In the genomic region with DNA sequence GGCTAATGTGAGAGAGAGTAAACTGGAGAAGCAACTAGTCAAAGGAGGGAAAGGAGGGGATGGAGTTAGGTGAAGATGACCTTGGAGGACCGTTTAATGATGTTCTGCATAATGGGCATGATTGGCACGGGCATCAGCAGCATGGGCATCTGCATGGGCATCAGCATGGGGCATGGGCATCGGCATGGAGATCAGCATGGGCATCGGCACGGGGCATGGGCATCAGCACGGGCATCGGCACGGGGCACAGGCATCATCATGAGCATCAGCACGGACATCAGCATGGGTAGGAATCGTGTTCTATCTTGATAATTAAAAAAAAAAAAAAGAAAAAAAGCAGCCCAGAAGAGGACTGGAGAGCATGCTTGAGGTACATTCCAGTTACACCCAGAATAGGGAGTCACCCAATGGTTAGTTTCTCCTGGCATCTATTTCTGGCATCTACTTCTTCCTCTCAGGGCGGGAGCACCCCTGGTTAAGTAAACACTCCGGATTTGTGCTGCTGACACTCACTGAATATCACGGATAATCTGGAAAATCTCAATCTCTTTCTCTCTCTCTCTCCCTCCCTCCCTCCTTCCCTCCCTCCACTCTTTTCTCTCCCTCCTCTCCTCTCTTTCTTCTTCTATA, we compare ENCODE assay signal across 30 mouse cellular contexts. TPM values are rescaled to one million over a fixed set of nuclear protein-coding genes. Genes with fewer than 3 reads are reported as not detected.
DNase-seq lines count a peak whose midpoint lies in the region; ATAC-seq and TF ChIP-seq lines count a peak whose summit lies in the region.
"Had no signal": no experiment of that assay in that cellular context is flagged by ENCODE, and none has a peak within 500 bp of the region (broad histone marks: within the 10 kb centered on the region; RNA-seq: fewer than 3 reads in every experiment).

No protein-coding gene starts in this region.

- peak; percentile 26 for DNase-seq in cerebellum, adult 9-11 months
- no peak for DNase-seq in lung, adult 2 months
- DNase-seq in lung, postnatal 14 days: no peak
- DNase-seq in lung, postnatal 10 days: peak; percentile 59
- no peak for DNase-seq in stomach, postnatal 0 days (ENCODE audit: low spot score)
- DNase-seq in urinary bladder, adult 18-20 months (ENCODE audit: low spot score in 2 of 2): no peak
- DNase-seq: adrenal gland, postnatal 10 days; adrenal gland, postnatal 36 days; B cell, adult 2 months; cerebellum, adult 11 months; cerebellum, adult 2 months; cerebellum, postnatal 36 days; embryo, embryonic 11 days; forebrain, postnatal 0 days; gastrocnemius, postnatal 25 days; heart, adult 2 months; heart, postnatal 14 days had no signal

- H3K4me1 ChIP-seq in lung, adult 2 months (ENCODE audit: control insufficient read depth, insufficient read depth, low read length): peaks cover 19% of the 10 kb centered on the region
- no peaks in the 10 kb centered on the region; the same call in 1 of the 2 replicates for H3K4me1 ChIP-seq in stomach, postnatal 0 days (replicated peaks; ENCODE audit: control insufficient read depth, insufficient read depth)
- H3K4me1 ChIP-seq in forebrain, embryonic 13.5 days: peaks cover 20% of the 10 kb centered on the region

- H3K9ac ChIP-seq in stomach, postnatal 0 days (ENCODE audit: low read length): no peak overlapping the region
- no peak overlapping the region for H3K9ac ChIP-seq in forebrain, embryonic 13.5 days
- H3K9ac ChIP-seq: embryonic facial prominence, embryonic 13.5 days; forebrain, postnatal 0 days; heart, embryonic 13.5 days; hindbrain, embryonic 12.5 days; hindbrain, embryonic 15.5 days had no signal

- 0 out of 2 replicates have a peak overlapping the region, but pooled peaks have one; percentile 49 for H3K27ac ChIP-seq in stomach, postnatal 0 days (replicated peaks)
- H3K27ac ChIP-seq in forebrain, embryonic 13.5 days: no peak overlapping the region
- H3K27ac ChIP-seq: embryonic facial prominence, embryonic 10.5 days; embryonic facial prominence, embryonic 13.5 days; heart, adult 2 months; heart, embryonic 10.5 days; heart, embryonic 13.5 days; hindbrain, embryonic 12.5 days; hindbrain, embryonic 15.5 days had no signal

- no peak overlapping the region for H3K4me2 ChIP-seq in stomach, postnatal 0 days (replicated peaks; ENCODE audit: low read depth)
- H3K4me2 ChIP-seq in forebrain, embryonic 13.5 days: no peak overlapping the region
- H3K4me2 ChIP-seq: embryonic facial prominence, embryonic 13.5 days; heart, embryonic 13.5 days; hindbrain, embryonic 12.5 days; hindbrain, embryonic 15.5 days had no signal

- TF ChIP-seq CTCF in lung, adult 2 months (IDR thresholded peaks at IDR 0.05; ENCODE audit: insufficient read depth, low read length): no peak
- no peak for TF ChIP-seq CTCF in stomach, postnatal 0 days (IDR thresholded peaks at IDR 0.05; ENCODE audit: low read depth)

- 57% methylated on average over 13 of the region's 13 CpGs for WGBS in lung, adult 2 months
- WGBS in stomach, postnatal 0 days: 73% methylated on average over 13 of the region's 13 CpGs
- WGBS in forebrain, embryonic 13.5 days: 84% methylated on average over 13 of the region's 13 CpGs

- H3K4me3 ChIP-seq in lung, adult 2 months (replicated peaks; ENCODE audit: extremely low read depth, low read depth, low read length): peak overlapping the region; percentile 42
- H3K4me3 ChIP-seq in stomach, postnatal 0 days (ENCODE audit: low read depth, low read length): no peak overlapping the region
- H3K4me3 ChIP-seq in forebrain, embryonic 13.5 days: no peak overlapping the region
- H3K4me3 ChIP-seq: embryonic facial prominence, embryonic 10.5 days; embryonic facial prominence, embryonic 13.5 days; erythroblast, embryonic 14.5 days; heart, adult 2 months; heart, embryonic 10.5 days; heart, embryonic 13.5 days; hindbrain, embryonic 12.5 days; hindbrain, embryonic 15.5 days had no signal

- no peaks in the 10 kb centered on the region for H3K36me3 ChIP-seq in stomach, postnatal 0 days (ENCODE audit: control insufficient read depth, insufficient read depth, low read length)
- no peaks in the 10 kb centered on the region for H3K36me3 ChIP-seq in forebrain, embryonic 13.5 days (ENCODE audit: poor library complexity, severe bottlenecking)
- H3K36me3 ChIP-seq: embryonic facial prominence, embryonic 10.5 days; embryonic facial prominence, embryonic 13.5 days; G1E; heart, embryonic 10.5 days; heart, embryonic 13.5 days; hindbrain, embryonic 12.5 days; hindbrain, embryonic 15.5 days had no signal

- H3K27me3 ChIP-seq in stomach, postnatal 0 days (ENCODE audit: control insufficient read depth, insufficient read depth, low read length): no peaks in the 10 kb centered on the region
- no peaks in the 10 kb centered on the region for H3K27me3 ChIP-seq in forebrain, embryonic 13.5 days
- H3K27me3 ChIP-seq: CH12.LX; embryonic facial prominence, embryonic 13.5 days; heart, embryonic 13.5 days; hindbrain, embryonic 12.5 days; hindbrain, embryonic 15.5 days; Patski had no signal

- ATAC-seq in cerebellum, adult (ENCODE audit: insufficient number of reproducible peaks, low FRiP score, low TSS enrichment): no peak
- ATAC-seq in stomach, postnatal 0 days (ENCODE audit: low FRiP score, low TSS enrichment): no peak
- ATAC-seq in forebrain, embryonic 13.5 days: no peak
- ATAC-seq: forebrain, embryonic 14.5 days; forebrain, postnatal 0 days; Patski had no signal

- no peaks in the 10 kb centered on the region for H3K9me3 ChIP-seq in stomach, postnatal 0 days (ENCODE audit: control insufficient read depth, low read length)
- H3K9me3 ChIP-seq in forebrain, embryonic 13.5 days (replicated peaks): no peaks in the 10 kb centered on the region
- H3K9me3 ChIP-seq: embryonic facial prominence, embryonic 10.5 days; embryonic facial prominence, embryonic 13.5 days; G1E; heart, embryonic 10.5 days; heart, embryonic 13.5 days; hindbrain, embryonic 12.5 days; hindbrain, embryonic 15.5 days had no signal

- no peak for TF ChIP-seq EP300 in stomach, postnatal 0 days (optimal IDR thresholded peaks at IDR 0.05)

- TF ChIP-seq POLR2A in lung, adult 2 months (IDR thresholded peaks at IDR 0.05; ENCODE audit: borderline replicate concordance, extremely low read depth, low read depth, low read length): no peak

RNA-seq across cellular contexts. Expression of gene Tmod3, which starts 1.7 kb away (rescaled TPM):
- 30.9 and 46.5 TPM in 2 replicates for polyA plus RNA-seq in lung, adult 2 months (2012; rRNA removed)
- polyA plus RNA-seq in stomach, postnatal 0 days (2015; fragmentation: Nextera tagmentation; extraction: Ambion mirVana): 109 and 111 TPM in 2 replicates
- 101 TPM in 2 replicates for polyA plus RNA-seq in forebrain, embryonic 13.5 days (2015; fragmentation: Nextera tagmentation; extraction: Ambion mirVana)

RNA-seq across cellular contexts. Expression of gene Tmod2, which starts 50.0 kb away (rescaled TPM):
- polyA plus RNA-seq in lung, adult 2 months (2012; rRNA removed): 3.3 and 7.6 TPM in 2 replicates
- 11.3 and 11.9 TPM in 2 replicates for polyA plus RNA-seq in stomach, postnatal 0 days (2015; fragmentation: Nextera tagmentation; extraction: Ambion mirVana)
- polyA plus RNA-seq in forebrain, embryonic 13.5 days (2015; fragmentation: Nextera tagmentation; extraction: Ambion mirVana): 143 and 157 TPM in 2 replicates
- polyA plus RNA-seq: erythroblast, embryonic 14.5 days; G1E had no signal

Comparison
In these comparisons a context has a peak if more than half of its experiments do, and no peak if none do; other contexts are left out.
1. DNase-seq: peak in cerebellum, adult 9-11 months (single experiment) and lung, postnatal 10 days (single experiment); none in lung, adult 2 months (single experiment), lung, postnatal 14 days (single experiment), stomach, postnatal 0 days (single experiment) and urinary bladder, adult 18-20 months (0 of 2).
2. RNA of gene Tmod2, which starts 50.0 kb away (polyA plus RNA-seq): 143 to 157 TPM in forebrain, embryonic 13.5 days; 11.3 to 11.9 TPM in stomach, postnatal 0 days and 3.3 to 7.6 TPM in lung, adult 2 months; every median in the first group is over 10 times any median in the second.